Mouse (Mus musculus): ENCODE measurements around the gene Slamf6.
"Not testable (repeated sequence)": the region's sequence is repeated elsewhere in the genome, so short reads cannot be mapped to it uniquely, and the experiment has no call there.

Gene Slamf6

GRCm38 (mm10) chr1:171917305-171918039 is at the start of gene Slamf6:
Gene Slamf6 (plus strand): TSS chr1:171917515.
- DNase-seq (ENCODE audit: low read depth, low spot score): peak; percentile 86
- Histone ChIP-seq H3K27me3 (ENCODE audit: control insufficient read depth, insufficient read depth, low read length, poor library complexity, severe bottlenecking) (no peaks in the 10 kb centered on the region), H3K36me3 (ENCODE audit: control insufficient read depth, insufficient read depth, low read length, poor library complexity, severe bottlenecking) (no peaks in the 10 kb centered on the region)

DNA sequence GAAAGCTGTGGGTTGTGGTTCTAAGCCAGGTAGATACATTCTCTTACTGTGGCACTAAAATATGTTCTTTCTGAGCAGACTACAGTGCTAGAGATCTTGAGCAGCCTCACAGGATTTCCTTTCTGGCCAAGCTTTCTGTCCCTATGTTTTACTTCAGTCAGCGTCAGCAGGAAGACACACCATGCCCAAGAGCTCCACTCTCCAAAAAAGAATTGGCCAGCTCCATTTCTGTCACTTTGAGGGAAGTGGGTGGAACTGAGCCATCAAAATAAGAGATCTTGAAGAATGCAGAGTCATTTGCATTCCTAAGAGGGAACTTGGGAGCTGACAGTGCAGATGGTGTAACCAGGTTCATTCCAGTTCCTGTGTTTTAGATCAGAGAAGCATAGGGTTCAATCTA is 30.3 kb upstream of the Slamf6 start:
- peaks cover 4% of the 10 kb centered on the region for H3K36me3 ChIP-seq (ENCODE audit: control insufficient read depth, insufficient read depth, low read length, poor library complexity, severe bottlenecking)
- no peaks in the 10 kb centered on the region for H3K27me3 ChIP-seq (ENCODE audit: control insufficient read depth, insufficient read depth, low read length, poor library complexity, severe bottlenecking)
- no peak for DNase-seq (ENCODE audit: low read depth, low spot score)

DNA sequence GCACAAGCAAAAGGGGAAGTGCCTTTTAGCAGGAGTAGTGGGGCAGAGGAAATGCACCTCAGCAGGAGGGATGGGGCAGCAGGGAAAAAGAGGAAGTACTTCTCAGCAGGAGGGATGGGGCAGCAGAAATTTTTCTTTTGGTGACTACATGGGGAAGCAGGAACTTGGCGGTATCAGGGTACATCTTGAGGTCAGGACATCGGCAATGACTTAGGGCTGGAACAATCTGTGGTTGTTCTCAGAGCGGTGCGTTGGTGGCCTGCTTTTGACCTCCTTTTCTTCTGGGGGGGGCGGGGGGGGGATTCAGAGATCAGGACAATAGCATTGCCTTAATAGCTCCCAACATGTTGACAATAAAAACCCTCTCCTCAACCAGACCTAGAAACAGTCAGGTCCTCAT is 22.0 kb upstream of the Slamf6 start, which contains the start of gene Gm10521:
Gene Gm10521 (plus strand): TSS at position 301 of the 400 bp plus-strand sequence.
- not testable (repeated sequence) for DNase-seq (ENCODE audit: low read depth, low spot score); H3K27me3 ChIP-seq (ENCODE audit: control insufficient read depth, insufficient read depth, low read length, poor library complexity, severe bottlenecking)

DNA sequence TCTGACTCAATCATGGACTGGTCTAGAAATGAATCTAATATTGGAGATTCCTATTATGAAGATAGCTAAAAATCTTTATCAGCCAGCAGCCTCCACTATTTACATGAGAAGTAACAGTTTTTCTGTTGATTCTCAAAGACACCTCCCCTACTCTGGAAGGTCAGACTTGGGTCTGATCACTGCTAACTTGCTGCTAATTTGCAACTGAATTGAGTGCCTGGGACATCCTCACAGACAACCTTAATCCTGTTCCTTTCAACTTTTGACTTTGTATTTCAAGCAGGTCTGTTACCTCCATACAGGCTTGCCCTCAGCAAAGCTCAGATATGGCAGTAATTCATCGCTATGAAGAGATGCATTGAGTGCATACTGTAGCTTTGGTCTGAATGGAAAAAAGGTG is 13.3 kb upstream of the Slamf6 start:
- no peaks in the 10 kb centered on the region for H3K27me3 ChIP-seq (ENCODE audit: control insufficient read depth, insufficient read depth, low read length, poor library complexity, severe bottlenecking)
- DNase-seq (ENCODE audit: low read depth, low spot score): no peak
- 0 out of 2 replicates have a peak, but pooled peaks cover 1% of the 10 kb centered on the region for H3K36me3 ChIP-seq (ENCODE audit: control insufficient read depth, insufficient read depth, low read length, poor library complexity, severe bottlenecking)

More for the DNA sequence above, 22.0 kb upstream of the Slamf6 start, which contains the start of gene Gm10521:
- H3K36me3 ChIP-seq (ENCODE audit: control insufficient read depth, insufficient read depth, low read length, poor library complexity, severe bottlenecking): not testable (repeated sequence)

GRCm38 (mm10) chr1:171915638-171916458 is 1.5 kb upstream of the Slamf6 start:
- Histone ChIP-seq H3K36me3 (ENCODE audit: control insufficient read depth, insufficient read depth, low read length, poor library complexity, severe bottlenecking) (no peaks in the 10 kb centered on the region), H3K27me3 (ENCODE audit: control insufficient read depth, insufficient read depth, low read length, poor library complexity, severe bottlenecking) (no peaks in the 10 kb centered on the region)
- DNase-seq (ENCODE audit: low read depth, low spot score): peak; percentile 80

DNA sequence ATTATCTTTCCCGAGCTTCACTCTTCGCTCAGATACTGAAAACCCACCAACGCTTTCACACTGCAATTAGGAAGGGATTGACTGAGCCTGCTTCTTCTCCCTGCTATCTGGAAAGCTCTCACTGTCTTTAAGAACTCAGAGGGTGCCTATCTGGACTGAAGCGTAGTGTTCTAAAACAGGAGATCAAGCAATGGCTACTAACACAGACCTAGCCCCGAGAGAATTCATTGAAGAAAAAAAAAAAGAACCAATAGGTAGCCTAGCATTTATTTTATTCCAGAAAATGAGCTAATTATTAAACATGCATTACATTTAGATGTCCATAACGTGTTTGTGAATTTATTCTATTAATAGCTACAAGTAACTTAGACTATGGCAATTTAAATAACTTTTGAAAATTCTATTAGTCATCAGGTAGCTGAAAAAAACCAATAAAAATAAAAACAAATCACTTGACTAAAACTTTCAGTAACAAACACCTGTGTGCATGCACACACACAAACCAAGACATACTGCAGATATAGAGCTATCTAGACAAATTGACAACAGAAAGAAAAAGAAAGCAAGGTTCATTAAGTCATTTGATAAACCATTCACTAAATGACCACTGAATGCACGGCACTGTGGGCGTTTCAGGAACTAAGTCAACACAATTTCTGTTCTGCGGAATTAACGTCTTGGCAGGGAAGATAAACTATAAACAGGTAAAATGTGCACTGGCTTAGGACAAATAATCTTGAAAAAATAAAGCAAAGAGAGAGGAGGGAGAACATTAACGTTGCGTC is 1.0 kb downstream of the Slamf6 start:
- H3K27me3 ChIP-seq (ENCODE audit: control insufficient read depth, insufficient read depth, low read length, poor library complexity, severe bottlenecking): no peaks in the 10 kb centered on the region
- peak; percentile 39 for DNase-seq (ENCODE audit: low read depth, low spot score)
- 0 out of 2 replicates have a peak, but pooled peaks cover 2% of the 10 kb centered on the region for H3K36me3 ChIP-seq (ENCODE audit: control insufficient read depth, insufficient read depth, low read length, poor library complexity, severe bottlenecking)

DNA sequence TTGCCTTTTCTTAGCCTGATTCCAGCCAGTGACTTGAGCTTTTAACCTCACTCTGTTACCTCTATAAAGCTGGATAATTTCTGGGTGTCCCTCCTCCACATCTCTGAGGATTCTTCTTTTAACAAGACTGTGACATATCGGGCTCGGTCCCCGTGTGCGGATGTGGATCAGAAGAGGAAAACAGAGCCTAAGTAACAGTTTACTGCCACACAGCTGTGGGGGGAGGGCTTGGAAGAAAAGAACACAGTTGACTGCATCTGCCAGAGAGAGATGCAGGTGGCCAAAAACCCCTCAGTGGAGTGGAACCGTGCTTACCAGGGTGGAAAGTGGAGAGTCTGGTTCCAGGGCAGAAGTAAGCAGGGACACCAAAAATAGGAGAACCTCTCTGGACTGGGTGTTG is 1.9 kb downstream of the Slamf6 start:
- Histone ChIP-seq H3K36me3 (ENCODE audit: control insufficient read depth, insufficient read depth, low read length, poor library complexity, severe bottlenecking) (peaks cover 3% of the 10 kb centered on the region), H3K27me3 (ENCODE audit: control insufficient read depth, insufficient read depth, low read length, poor library complexity, severe bottlenecking) (no peaks in the 10 kb centered on the region)
- DNase-seq (ENCODE audit: low read depth, low spot score): peak; percentile 53

DNA sequence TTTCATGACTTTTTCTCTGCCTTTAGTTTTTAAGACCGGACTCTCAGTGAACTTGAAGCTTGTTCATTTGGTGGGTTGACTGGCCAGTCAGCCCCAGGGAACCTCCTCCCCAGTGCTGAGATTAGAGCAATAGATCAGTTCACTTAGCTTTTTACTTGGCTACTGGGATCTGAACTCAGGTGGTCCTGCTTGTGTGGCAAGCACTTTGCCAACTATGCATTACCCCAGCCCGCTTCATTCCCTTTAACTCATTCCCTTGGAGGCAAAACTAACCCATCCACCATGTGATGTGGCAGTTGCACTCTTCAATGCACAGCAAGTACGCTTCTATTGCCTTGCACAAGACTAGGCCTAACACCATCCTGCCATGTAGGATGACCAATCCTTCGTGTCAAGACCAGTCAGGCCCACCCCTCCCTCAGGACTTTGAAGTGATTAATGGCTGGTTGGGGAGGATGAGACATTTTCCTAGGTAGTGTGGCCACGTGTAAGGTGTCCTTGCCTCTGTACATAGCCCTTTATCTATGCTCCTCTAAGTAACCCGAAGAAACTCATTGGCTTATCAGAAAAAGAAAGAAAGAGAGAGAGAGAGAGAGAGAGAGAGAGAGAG is 2.7 kb downstream of the Slamf6 start:
- H3K27me3 ChIP-seq (ENCODE audit: control insufficient read depth, insufficient read depth, low read length, poor library complexity, severe bottlenecking): no peaks in the 10 kb centered on the region
- peaks cover 7% of the 10 kb centered on the region for H3K36me3 ChIP-seq (ENCODE audit: control insufficient read depth, insufficient read depth, low read length, poor library complexity, severe bottlenecking)
- no peak for DNase-seq (ENCODE audit: low read depth, low spot score)

DNA sequence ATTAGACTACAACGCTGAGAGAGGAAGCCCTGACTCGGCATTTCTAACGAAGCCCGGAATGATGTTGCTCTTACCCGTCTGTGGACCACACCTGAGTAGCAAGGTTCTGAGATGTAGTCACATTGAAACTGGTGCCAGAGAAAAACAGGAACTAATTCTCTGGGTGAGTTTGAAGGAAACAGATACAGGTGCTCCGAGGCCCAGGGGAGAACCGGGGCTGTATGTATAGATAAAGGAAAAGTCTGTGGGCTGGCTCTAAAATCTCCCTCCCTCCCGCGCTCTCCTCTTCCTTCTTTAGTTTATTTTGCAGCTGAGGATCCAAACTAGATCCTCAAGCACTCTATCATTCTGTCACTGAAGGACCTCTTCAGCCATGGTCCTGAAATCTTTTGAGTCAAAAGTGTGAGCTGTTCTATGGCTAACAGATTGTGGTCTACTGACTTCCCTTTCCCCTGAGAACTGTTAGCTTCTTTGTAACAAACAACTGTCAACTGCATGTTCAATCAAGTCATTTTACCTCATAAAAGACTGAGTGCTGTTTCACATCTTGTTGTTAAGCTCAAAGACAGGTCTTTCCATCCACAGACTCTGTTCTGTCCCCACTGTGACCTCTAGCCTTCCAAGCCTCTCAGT is 3.8 kb downstream of the Slamf6 start:
- H3K36me3 ChIP-seq (ENCODE audit: control insufficient read depth, insufficient read depth, low read length, poor library complexity, severe bottlenecking): peaks cover 7% of the 10 kb centered on the region
- H3K27me3 ChIP-seq (ENCODE audit: control insufficient read depth, insufficient read depth, low read length, poor library complexity, severe bottlenecking): no peaks in the 10 kb centered on the region
- DNase-seq (ENCODE audit: low read depth, low spot score): peak; percentile 86

DNA sequence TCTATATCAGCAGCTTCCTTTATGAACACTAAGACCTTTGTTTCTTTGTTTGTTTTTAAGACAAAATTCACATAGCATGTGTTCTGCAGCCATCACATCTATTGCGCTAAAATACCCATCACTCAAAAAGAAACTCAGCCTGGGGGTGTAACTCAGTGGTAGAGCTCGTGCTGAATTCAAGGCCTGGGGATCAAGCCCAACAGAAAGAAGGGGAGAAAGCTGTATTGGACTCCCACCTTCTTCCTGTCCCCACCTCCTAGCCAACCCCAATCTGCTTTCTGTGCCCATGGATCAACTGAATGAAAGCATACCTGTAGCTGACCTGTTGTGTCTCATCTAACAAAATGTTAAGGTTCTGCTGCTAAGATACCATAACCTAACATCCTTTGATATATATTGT is 4.3 kb downstream of the Slamf6 start:
- no peaks in the 10 kb centered on the region for H3K27me3 ChIP-seq (ENCODE audit: control insufficient read depth, insufficient read depth, low read length, poor library complexity, severe bottlenecking)
- H3K36me3 ChIP-seq (ENCODE audit: control insufficient read depth, insufficient read depth, low read length, poor library complexity, severe bottlenecking): peaks cover 7% of the 10 kb centered on the region
- DNase-seq (ENCODE audit: low read depth, low spot score): peak; percentile 11

GRCm38 (mm10) chr1:171922844-171923243 is 5.5 kb downstream of the Slamf6 start:
- peaks cover 7% of the 10 kb centered on the region for H3K36me3 ChIP-seq (ENCODE audit: control insufficient read depth, insufficient read depth, low read length, poor library complexity, severe bottlenecking)
- DNase-seq (ENCODE audit: low read depth, low spot score): no peak
- H3K27me3 ChIP-seq (ENCODE audit: control insufficient read depth, insufficient read depth, low read length, poor library complexity, severe bottlenecking): no peaks in the 10 kb centered on the region

DNA sequence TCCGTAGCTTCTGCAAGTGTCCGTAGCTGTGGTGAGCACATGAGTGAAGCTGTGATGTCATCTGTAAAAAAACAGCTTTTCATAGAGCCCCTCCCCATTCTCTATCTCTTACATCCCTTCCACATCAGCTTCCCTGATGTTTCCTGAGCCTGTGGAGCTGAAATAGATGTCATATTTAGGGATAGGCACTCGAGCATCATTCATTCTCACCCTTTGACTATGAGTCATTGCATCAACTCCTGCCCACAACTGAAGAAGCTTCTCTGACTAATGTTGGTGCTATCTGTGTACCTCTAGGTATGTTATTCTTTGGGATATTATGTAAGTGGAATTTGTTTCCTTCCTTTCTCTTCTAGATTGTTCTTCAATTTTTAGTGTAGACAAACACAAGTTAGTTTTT is 7.6 kb downstream of the Slamf6 start:
- no peak for DNase-seq (ENCODE audit: low read depth, low spot score)
- Histone ChIP-seq H3K27me3 (ENCODE audit: control insufficient read depth, insufficient read depth, low read length, poor library complexity, severe bottlenecking) (no peaks in the 10 kb centered on the region), H3K36me3 (ENCODE audit: control insufficient read depth, insufficient read depth, low read length, poor library complexity, severe bottlenecking) (peaks cover 7% of the 10 kb centered on the region)

- no peaks in the 10 kb centered on the region for H3K27me3 ChIP-seq (ENCODE audit: control insufficient read depth, insufficient read depth, low read length, poor library complexity, severe bottlenecking)
- DNase-seq (ENCODE audit: low read depth, low spot score): no peak
- H3K36me3 ChIP-seq (ENCODE audit: control insufficient read depth, insufficient read depth, low read length, poor library complexity, severe bottlenecking): peaks cover 25% of the 10 kb centered on the region
These were observed 16.5 kb downstream of the Slamf6 start for GRCm38 (mm10) chr1:171933851-171934250.
